Mouse (Mus musculus) spleen, postnatal 14 days (tissue): ENCODE results near the gene Nav2.

Experiments
- DNase-seq, 2 experiments: peaks; one replicate each; pipeline ENCODE4 v3.0.0; 2021 to 2022; ENCODE audit warnings: low spot score in 2 of 2

Nav2 gene

GRCm38 (mm10) chr7:49326136-49326722 lies 417.7 kb downstream of the Nav2 start:
- no peak for DNase-seq

GRCm38 (mm10) chr7:49326967-49327742 lies 418.6 kb downstream of the Nav2 start:
- no peak for DNase-seq

GRCm38 (mm10) chr7:49330181-49330580 lies 421.7 kb downstream of the Nav2 start:
- DNase-seq: no peak

- no peak for DNase-seq
Observed at GRCm38 (mm10) chr7:49331939-49332338, 423.4 kb downstream of the Nav2 start.

- no peak for DNase-seq
Observed at GRCm38 (mm10) chr7:49332644-49333043, 424.1 kb downstream of the Nav2 start.

GRCm38 (mm10) chr7:49334163-49334562 lies 425.6 kb downstream of the Nav2 start:
- no peak for DNase-seq

- DNase-seq: no peak
Observed at GRCm38 (mm10) chr7:49335056-49335455, 426.5 kb downstream of the Nav2 start.

GRCm38 (mm10) chr7:49336725-49337124 lies 428.2 kb downstream of the Nav2 start:
- no peak for DNase-seq

GRCm38 (mm10) chr7:49337710-49338109 lies 429.2 kb downstream of the Nav2 start:
- DNase-seq: no peak

GRCm38 (mm10) chr7:49339953-49340352 lies 431.4 kb downstream of the Nav2 start:
- no peak for DNase-seq

- DNase-seq: no peak
Observed at GRCm38 (mm10) chr7:49341151-49341918, 432.8 kb downstream of the Nav2 start.

- no peak for DNase-seq
Observed at GRCm38 (mm10) chr7:49341919-49342529, 433.5 kb downstream of the Nav2 start.

- DNase-seq: no peak
Observed at GRCm38 (mm10) chr7:49342556-49343080, 434.1 kb downstream of the Nav2 start.

- DNase-seq: no peak
Observed at GRCm38 (mm10) chr7:49343081-49343600, 434.6 kb downstream of the Nav2 start.

GRCm38 (mm10) chr7:49343752-49344484 lies 435.4 kb downstream of the Nav2 start:
- no peak for DNase-seq

GRCm38 (mm10) chr7:49347338-49348272 lies 439.1 kb downstream of the Nav2 start:
- DNase-seq: no peak

- no peak for DNase-seq
Observed at GRCm38 (mm10) chr7:49348636-49349035, 440.1 kb downstream of the Nav2 start.

- DNase-seq: no peak
Observed at GRCm38 (mm10) chr7:49350321-49351007, 441.9 kb downstream of the Nav2 start.

GRCm38 (mm10) chr7:49351596-49352258 lies 443.2 kb downstream of the Nav2 start:
- DNase-seq: no peak
